Mouse (Mus musculus): ENCODE measurements around the gene Ap2s1.

Ap2s1 gene

DNA sequence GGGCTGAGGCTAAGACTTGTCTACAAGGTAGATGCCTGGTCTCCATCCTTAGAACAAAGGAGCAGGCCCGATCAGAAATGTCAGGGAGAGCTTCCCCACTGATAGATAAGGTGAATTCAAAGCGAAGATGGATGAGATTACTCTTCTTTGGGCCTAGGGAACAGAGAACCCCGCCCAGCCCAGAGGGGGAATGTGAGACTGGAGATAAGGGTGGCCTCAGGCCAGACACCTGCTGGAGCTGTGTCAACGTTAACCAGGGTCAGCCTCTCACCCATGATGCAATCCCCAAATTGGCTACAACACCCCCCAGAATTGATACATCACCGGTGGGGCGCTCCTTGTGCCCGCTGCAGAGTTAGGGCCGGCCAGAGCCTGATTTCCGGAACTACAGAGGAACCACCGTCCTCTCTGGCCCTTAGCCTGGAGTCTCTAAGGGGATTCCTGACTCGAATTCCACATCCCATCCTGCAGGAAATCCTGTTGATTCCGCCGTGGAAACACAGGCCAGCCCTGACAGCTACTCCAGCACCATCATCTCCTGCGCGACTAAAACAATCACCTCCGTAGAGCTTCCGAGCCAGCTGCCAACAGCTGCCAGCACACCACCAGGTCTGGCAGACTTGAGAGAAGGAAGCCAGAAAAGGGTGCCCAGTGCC is 17.3 kb downstream of the Ap2s1 start:
- no peak for DNase-seq

DNA sequence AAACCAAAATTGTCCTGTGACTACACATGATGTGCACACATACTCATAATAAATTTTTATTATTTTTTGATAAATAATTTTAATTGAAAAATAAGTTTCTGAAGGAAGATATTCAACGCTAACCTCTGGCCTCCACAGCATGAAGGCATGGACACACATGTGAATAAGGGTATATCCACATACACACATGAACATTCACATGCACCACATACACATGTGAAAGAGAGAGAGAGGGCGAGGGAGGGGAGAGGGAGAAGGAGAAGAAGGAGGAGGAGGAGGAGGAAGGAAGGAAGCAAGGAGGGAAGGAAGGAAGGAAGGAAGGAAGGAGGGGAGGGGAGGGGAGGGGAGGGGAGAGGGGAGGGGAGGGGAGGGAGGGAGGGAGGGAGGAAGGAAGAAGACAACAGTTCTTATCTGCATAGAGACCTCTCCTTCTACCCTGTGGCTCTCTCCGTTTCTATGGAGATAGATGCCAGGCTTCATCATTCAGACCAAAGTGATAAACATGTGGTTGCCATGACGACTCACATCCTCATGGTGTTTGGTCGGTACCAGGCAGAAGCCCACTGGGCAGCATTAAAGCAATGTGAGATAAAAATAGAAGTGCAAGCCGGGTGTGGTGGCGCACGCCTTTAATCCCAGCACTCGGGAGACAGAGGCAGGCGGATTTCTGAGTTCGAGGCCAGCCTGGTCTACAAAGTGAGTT is 20.8 kb downstream of the Ap2s1 start:
- no peak for DNase-seq

DNA sequence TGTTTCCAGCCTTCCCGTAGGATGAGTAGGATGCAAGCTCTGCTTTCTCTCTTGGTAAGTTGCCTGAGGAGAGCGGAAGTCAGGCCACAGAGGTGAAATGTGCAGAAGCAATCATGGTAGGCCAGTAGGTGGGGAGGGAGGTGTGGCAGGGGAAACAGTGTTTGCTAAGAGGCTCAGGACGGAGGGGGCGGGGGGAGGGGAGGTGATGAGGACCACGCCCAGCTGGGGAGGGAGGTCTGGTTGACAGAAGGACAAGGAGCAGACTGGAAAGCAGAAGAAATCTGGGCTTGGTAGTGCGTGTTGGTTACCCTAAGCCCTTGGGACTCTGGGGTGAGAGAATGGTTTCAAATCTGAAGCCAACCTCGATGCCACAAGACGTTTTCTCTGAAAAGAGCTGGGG is 22.1 kb downstream of the Ap2s1 start:
- DNase-seq = no peak

DNA sequence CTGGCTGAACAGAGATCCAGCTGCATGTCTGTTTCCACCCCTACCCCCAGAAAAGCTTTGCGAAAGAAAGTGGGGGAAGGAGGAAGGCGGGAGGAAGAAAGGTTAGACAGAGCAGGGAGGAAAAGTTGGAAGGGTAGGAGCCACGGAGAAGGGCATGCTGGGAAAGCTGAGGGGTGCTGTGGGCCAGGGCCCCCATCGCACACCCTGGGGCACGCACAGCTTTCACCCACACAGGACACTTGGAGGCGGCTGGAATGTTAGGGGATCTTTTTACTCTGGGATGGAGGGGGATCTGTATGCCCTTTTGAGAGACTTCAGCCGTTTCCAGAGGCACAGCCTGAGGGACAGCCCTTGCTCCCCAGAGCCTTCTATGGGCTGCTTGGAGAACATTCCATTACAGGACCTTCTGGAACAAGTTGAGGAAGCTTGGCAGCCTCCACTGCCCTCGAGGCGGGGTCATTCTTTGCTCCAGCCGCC is 22.8 kb downstream of the Ap2s1 start:
- DNase-seq = no peak

DNA sequence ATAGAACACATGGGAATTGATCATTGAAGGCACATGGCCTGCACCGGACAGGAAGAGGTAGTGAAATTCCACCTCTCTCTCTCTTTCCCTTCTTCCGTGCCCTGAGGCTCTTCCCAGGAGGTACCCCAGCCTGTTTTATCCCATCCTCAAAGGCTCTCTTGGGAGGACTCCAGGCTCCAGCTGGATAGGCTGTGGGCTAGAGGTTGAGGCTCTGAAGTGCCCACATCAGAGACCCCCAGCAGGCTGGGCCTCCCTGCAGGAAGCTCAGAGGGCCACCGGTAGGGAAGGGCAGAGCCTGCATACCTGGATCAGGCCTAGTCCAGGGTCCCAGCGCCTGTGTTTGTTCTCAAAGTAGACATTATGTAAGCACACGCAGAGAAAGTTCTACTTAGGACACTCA is 23.4 kb downstream of the Ap2s1 start:
- DNase-seq = no peak

DNA sequence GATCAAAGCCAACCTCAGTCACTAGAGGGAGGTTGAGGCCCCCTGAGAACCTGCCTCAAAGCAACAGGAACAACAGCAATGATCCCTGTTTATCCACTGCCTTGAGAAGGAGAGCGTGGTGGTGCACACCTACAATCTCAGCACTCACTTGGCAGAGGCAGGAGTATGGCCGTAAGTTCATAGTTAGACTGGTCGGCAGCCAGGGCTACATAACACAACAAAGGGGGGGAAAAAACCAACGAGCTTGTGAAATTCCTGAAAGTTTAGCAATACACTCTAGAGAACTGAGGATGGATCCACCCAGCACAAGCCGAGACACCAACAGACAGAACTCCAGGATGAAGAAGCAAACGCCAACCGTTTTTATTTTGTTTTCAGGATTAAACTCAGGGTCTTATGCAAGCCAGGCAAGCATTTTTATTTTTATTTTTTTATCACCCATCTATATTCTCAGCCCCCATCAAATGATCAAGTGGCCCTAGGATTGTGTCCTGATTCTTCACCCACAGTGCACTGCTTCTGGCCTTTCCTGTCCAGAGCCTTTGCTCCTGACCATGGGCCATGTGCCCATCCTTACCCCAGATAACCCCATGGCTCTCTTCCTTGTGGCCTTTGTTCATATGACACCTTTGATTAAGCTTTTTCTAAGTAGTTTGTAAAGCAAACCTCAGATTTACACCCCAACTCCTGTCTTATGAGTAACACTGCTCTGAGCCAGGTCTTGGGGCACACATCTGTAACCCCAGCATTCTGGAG is 25.4 kb downstream of the Ap2s1 start:
- no peak for DNase-seq

DNA sequence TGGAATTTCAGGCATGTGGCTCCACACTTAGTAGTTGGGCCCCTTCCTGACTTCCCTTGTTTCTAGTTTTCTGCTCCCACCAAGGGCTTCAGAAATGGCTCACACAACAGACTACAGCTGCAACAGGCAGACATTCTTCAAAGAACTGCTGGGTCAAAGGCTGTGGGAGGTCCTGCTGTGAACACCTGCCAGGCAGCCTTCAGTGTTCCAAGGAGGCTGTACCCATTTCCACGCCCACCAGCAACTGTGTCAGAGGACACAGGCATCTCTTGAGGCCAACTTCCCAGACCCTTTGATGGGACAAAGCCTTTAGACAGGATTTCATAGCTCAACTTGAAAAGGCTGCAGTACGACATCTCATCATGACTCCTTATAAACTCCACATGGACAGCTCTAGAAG is 28.2 kb downstream of the Ap2s1 start:
- DNase-seq = no peak

DNA sequence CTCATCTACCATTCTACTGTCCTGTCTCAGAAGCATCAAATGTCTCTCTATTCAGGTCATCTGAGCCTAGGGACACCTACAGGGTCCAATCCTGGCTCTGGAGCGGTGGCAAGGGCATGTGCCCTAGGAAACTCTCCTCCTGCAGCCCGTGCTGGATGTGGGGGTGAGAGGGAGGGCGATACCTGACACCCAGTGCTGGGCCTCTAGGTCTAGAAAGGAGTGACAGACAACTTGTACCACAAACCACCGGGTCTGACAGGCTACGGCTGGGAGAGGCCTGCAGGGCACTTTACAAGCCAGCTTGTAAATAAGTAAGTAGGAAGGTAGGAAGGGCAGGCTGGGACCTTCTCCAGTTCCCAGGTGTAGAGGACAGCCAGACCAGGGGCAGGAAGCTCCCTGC is 37.7 kb downstream of the Ap2s1 start:
- no peak for DNase-seq

DNA sequence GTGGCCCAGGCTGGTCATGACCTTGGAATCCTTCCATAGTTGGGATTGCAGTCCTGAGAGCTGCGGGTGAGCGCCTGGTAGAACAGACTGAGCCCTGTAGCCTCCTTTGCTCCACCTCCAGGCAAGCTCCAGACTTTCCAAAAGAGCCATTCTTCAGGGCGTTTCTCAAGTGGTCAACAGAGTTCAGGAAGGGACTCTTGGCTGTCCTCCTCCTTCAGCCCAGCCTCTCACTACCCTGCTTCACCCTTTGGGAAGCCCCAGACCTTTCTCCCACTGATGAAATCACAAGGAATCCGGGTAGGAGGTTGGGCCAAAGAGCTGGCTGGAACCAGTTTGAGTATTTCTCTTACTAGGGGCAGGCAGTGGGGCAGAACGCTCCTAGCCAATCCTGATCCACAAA is 41.9 kb downstream of the Ap2s1 start:
- DNase-seq = no peak

DNA sequence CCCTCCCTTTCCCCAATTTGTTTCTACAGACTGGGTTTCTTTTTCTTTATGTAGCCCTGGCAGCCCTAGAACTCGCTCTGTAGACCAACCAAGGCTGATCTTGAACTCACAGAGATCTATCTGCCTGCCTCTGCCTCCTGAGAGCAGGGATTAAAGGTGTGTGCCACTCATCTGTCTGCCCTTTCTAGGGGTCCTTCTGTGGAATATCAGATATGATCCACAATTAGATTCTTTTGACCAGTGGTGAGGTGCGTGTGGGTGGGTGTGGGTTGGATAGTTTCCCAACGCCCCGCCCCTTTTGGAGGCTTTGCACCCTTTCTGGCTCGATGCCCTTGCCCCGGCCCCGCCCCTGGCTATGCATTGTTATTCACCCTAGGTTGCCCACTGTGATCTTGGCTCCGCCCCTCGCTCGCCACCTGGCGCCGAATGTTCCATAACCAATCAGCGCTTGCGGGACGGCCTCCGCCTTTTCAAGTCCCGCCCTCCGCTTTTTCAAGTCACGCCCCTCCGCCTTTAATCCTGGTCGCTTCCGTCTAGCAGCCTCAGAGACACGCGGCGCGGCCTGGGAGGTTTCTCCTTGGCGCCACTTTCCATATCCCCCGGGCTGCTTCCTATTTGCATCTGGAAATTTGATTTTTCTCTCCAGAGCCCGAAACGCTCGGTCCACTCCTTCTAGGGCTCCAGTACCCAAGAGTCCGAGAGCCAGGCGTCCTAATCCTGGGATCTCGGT is 42.8 kb downstream of the Ap2s1 start, which contains the start of gene Slc1a5:
TSS of gene Slc1a5 (plus strand) at position 516 of the 730 bp plus-strand sequence.
- DNase-seq = peak; percentile 79 to 81

DNA sequence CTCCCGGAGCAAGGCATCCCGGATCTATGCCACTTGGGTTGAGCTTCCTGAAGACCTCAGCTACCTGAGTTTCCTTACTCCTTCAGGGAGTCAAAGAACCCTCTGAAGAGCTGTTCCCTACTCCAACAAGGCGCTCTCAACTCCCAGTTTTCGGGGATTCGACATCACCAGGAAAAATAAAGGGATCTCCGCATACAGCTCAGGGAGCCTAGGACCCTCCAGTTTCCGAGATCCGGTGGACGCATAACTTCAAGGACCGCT is 43.3 kb downstream of the Ap2s1 start:
- no peak for DNase-seq

DNA sequence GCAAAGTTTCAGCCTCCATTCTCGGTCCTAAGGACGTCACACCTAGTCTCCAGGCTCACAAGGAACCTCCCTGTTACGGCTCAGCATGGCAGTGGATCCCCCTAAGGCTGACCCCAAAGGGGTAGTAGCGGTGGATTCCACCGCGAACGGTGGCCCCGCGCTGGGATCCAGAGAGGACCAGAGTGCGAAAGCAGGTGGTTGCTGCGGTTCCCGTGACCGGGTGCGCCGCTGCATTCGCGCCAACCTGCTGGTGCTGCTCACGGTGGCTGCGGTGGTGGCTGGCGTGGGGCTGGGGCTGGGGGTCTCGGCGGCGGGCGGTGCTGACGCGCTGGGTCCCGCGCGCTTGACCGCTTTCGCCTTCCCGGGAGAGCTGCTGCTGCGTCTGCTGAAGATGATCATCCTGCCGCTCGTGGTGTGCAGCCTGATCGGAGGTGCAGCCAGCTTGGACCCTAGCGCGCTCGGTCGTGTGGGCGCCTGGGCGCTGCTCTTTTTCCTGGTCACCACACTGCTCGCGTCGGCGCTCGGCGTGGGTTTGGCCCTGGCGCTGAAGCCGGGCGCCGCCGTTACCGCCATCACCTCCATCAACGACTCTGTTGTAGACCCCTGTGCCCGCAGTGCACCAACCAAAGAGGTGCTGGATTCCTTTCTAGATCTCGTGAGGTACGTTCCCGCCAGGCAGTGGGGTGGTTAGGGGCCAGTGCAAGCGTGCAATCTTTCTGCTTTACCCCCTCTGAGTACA is 43.8 kb downstream of the Ap2s1 start:
- peak; percentile 21 to 27 for DNase-seq

DNA sequence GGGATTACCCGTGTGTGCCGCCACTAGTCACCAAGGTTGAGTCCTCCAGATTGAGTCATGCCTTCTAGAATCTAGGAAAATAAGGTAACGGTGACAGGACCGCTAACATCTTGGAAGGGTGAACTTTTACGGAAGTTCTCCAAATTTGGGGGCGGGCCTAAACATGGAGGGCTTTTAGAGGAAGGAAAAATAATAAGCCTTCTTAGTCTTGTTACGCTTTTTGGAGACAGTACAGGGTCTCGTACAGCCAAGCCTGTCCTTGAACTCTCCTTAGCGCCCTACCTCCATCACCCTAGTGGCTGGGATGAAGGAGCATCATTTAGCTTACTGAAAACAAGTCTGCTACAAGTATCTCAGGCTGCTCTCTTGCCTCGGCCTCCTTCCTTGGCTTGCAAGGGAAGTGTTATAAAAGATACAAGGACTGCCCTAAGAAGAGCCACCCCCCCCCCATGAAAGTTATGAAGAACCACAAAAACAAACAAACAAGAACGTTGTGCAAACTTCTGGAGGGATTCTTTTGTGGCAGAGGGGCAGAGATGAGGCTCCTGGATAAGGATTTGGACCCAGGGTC is 44.4 kb downstream of the Ap2s1 start:
- no peak for DNase-seq

DNA sequence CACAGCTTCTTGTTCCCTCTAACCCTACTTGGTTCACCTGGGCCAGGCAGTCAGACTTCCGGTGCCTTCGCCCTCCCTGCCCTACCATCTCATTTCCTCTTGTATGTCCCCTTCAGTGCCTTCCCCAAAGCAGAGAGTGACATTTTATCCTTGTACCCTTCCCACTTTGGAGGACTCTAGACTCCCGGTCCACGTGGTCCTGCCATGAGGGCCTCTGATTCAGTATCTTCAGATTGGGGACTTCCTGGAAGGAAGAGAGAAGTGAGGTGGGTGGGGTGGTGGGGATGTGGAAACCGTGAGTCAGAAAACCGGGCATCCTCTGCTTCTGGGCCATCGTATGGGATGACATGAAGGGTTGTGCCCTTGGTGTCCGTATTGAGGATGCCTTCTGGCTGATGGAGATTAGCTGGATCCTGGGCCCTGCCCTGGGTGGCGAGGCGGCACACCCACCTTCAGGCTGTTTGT is 45.0 kb downstream of the Ap2s1 start:
- DNase-seq = no peak

DNA sequence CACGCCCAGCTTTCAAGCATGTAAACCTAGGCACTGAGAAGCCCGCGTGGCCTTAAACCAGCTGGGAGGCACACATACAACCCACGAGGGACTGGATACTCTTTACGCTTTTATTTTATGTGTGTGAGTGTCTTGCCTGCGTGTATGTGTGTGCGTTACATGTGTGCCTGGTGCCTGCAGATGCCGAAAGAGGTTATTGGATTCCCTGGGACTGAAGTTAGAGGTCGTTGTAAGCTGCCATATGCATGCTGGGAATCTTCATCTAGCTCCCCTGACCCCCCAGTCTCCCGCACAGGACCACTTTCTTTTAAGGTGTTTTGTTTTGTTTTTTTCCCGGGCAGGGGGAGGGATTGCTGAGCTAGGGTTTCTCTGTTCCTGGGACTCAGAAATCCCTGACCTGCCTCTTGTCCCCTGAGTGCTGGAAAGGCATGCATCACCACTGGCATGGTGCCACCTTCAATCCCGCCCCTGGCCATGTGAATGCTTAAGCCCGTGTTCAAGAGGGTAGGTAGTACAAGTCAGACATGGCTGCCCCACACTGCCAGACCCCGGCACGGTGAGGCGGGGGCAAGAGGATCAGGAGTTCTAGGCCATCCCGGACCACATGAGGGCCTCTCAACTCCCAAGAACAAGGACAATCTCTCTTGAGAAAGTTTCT is 45.7 kb downstream of the Ap2s1 start:
- DNase-seq = peak; percentile 28 to 50

DNA sequence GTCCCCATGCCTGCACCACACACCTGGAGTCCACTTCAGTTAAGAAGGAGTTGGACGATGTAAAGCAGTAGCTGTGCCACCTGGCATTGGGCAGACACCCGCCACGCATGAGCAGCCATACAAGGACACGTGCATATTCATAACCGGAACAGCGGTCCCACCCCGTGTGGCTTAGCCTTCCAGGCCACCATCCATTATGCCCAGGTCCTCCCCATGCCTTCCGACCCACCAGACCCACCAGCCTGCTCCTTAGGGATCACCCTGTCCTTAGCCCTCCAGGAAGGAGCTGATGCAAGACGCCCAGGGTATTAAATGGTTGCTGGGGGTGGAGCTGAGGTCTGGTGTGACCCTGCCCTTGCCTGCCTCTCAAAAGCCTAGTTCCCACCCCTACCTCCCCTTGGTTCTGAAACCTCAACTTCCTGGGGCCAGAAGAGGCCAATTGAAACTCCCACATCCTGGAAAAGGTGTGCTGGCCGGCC is 46.3 kb downstream of the Ap2s1 start:
- peak in 1 of 2 experiments; percentile 16 for DNase-seq

DNA sequence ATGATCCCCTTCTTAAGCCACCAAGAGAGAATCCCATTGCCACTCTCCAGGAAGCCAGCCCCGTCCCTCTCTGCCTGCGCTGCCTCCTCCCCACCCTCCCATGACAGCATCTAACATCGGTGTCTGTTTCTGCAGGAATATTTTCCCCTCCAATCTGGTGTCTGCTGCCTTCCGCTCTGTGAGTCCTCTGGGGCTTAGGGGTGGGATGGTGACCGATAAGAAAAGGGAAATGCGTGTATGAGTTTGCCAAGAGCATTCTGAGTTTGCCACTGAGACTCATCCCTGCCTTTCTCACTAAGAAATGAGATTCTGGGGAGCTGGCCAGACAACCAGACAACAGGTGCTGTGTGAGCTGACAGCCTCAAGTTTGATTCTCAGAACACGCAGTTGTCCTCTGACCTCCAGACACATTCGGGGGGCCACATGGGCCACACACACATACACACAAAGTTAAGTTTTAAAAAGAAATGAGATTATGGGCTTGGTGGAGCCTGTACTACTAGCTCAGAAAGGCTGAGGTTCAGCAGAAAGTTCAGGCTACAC is 47.4 kb downstream of the Ap2s1 start:
- DNase-seq = no peak

DNA sequence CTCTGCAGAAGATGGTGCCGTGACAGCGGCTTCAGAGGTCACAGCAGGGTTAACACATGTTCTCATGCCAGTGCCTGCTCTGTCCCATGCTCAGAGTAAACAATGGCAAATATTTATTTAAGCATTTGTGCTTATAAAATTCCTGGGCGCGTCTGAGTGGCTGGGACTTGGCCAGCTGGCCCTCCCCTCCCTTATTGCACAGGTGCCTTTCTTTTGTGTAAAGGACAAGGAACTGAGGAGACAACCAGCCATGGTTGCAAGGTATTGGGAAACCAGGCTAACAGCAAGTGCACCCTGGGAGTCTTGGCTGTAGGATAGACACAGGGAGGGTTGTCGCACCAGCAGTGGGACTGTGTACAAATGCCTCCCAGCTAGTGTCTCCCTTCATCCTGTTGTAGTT is 54.1 kb downstream of the Ap2s1 start:
- DNase-seq = no peak

DNA sequence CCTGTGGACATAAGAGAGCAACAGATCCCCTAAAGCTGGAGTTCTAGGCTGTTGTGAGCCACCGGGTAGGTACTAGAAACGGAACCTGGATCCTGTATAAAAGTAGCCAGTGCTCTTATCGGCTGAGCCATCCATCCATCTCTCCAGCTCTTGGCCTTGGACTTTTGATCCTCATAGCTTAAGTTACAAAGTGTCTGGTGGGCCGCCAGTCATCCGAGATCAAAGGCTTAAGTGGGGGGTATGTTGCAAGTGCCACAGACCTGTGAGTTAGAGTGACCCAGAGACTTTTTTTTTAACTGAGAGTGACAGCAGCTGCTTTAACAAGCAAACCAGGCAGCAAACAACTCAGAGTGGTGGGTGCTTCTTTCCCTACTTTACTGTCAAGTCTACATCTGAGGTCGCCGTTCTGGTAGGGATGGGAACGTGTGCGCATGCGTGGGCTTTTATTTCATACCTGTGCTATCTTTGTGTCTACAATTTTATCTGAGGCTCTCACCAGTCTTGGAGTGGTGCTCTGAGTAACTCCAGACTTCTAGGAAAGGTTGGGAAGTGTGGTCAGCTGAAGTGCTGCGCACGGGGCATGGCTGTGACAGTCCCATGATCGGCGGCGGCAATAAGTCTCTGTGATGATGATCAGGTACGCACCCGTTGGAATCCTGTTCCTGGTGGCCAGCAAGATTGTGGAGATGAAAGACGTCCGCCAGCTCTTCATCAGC is 55.0 kb downstream of the Ap2s1 start:
- DNase-seq = no peak

DNA sequence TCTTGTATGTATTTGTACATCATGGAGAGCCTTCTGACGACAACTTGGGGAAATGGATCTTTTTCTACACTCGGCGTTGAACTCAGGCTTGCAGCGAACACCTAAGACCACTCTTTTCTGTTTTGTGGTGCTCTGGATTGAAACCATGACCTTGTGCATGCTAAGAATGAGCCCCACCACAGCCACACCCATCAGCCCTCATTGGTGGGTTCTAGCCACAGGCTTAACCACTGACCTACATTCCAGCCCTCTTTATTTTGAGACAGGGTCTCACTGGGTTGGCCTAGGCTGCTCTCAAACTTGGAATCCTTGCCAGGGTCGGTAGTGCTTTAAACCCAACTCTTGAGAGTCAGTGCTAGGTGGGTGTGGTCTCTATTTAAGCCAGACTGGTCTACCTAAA is 56.7 kb downstream of the Ap2s1 start:
- no peak for DNase-seq

Measured in cerebellum, postnatal 14 days (tissue).